Mouse (Mus musculus) gastrocnemius, adult 8-10 months (tissue): ENCODE results near the gene Metap1d. TPM values are rescaled to one million over a fixed set of nuclear protein-coding genes. Genes with fewer than 3 reads are reported as not detected.
A peak's percentile ranks its signal among the peaks of the same experiment; 100 is the strongest.

Experiments used
- DNase-seq, 2 experiments: peaks; one replicate each; pipeline ENCODE4 v3.0.0; 2022; ENCODE audit warnings: low spot score in 2 of 2
- total RNA-seq, 4 experiments: library from RNA; stranded (reverse); gene quantifications; 2 replicates each; pipeline ENCODE4 v1.2.4; 2022

The Metap1d gene
- total RNA-seq, 4 experiments from 2014 or later = 26.5 to 30.6 (median 28.9) TPM

DNA sequence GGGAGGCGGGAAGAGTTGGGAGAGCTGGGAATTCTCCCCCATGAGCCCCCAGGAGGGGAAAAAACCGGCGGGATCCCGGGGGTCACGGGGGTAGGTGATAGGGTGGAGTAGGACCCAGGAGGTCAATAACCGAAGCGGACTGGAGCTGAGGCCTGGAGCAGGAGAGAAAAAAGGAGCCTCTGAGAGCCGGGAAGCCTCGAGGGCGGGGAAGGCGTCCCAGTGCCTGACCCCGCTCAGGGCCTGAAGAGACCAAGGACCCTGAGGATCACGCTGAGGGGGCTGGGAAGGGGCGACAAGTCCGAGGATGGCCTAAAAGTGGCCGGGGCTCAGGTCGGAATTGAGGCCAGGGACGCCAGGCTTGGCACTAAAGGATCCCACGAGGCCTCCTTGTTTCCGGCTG lies 90.9 kb downstream of the Metap1d start:
- DNase-seq = no peak

DNA sequence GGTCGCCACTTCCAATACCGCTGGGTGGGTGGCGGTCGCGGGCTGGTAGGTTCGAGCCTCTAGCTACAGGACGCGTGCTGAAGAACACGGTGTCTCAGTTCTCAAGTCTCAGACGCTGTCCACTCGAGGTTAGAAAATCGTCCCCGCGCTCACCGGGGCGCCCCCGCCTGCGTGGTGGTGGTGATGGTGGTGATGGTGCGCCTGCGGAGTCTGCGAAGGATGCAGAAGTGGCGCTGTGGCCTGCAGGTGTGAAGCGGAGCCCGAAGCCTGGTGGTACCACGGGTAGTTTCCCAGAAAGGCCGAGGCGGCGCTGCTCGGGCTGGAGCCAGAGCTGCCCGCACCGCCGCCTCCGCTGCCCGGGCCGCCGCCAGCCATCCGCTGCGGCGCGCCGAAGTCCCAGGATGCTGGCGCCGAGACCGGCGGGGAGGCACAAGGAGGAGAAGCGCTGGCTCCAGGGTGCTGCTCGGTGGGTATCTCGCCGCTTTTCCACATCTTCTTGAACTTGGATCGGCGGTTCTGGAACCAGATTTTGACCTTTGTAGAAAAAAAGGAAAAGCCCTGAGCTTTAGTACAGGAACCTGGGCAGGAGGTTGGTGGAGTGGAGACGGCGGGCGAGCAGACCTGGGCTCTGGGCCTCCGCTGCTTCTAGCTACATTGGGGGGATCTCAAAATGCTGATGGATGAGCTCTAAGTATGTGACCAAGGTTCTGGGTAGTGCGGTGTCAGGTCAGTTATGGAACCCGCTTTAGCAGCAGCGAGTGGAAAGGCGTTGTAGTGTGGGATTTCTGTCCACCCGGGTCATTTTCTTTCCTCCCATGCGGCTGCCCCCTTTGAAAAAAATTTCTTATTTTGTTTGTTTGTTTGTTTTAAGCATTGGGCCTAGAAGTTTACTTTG lies 91.6 kb downstream of the Metap1d start:
- no peak for DNase-seq

DNA sequence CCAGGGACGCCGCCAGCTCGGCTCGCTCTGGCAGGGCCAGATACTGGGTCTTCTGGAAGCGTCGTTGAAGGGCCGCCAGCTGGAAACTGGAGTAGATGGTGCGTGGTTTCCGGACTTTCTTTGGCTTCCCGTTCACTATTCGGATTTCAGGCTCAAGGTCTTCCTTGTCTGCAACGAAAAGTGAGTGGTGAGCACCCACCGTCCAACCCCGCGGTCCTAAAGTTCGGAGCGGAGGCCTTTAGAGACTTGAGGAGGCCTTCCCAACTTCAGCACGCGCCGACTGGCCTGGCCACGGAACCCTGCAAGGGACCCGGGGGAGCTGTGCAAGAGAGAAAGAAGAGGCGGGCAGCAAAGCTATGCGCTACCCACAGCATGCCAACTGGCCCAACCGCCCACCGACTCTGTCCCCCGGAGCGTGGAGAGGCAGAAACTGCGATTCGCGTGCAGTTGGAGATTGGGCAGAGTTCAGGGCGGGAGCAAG lies 92.4 kb downstream of the Metap1d start:
- DNase-seq = no peak

GRCm38 (mm10) chr2:71545882-71546639 lies 93.0 kb downstream of the Metap1d start:
- DNase-seq = no peak

GRCm38 (mm10) chr2:71546640-71547071 lies 93.6 kb downstream of the Metap1d start, which contains the start of gene Dlx2:
TSS of gene Dlx2 (minus strand) at chr2:71546754.
- DNase-seq = no peak

- DNase-seq = peak; percentile 48 to 63
Measured at GRCm38 (mm10) chr2:71547829-71548228, 94.8 kb downstream of the Metap1d start.

DNA sequence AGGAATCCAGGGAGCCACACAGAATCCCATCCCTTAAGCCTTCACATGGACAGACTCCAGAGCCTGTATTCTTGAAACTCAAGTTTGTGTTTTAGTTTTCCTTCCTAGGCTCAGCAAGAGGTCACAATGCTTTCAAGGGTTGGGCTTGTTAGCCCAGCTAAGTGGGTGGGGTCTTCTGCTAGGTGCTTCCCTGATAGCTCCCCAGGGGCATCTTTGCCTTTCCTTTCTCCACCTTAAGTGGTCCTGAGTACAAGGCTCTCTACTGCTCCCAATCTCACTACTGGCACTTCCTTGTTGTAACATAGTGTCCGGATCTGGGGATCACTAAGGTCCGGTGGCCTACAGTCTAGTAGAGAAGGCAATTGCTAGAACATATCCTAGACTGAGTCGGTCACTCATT lies 97.3 kb downstream of the Metap1d start:
- DNase-seq = no peak

GRCm38 (mm10) chr2:71551704-71552103 lies 98.6 kb downstream of the Metap1d start:
- DNase-seq = no peak

DNA sequence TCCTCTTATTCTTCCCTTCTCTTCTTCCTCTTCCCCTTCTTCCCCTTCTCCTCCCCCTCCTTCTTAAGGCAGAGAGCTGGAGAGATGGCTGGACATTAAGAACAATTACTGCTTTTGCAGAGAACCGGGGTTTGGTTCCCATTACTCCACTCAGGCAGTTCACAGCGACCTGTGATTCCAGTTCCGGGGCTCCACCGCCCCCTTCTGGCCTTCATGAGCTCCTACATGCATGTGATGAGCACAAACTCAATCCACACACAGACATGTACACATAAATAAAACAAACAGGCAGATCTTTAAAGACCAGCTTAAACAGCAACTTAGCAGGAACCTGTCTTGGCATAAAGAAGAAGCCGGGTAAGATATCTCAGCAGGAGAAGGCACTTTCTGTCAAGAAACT lies 103.0 kb downstream of the Metap1d start:
- DNase-seq = no peak

- DNase-seq = no peak
Measured at GRCm38 (mm10) chr2:71566466-71566865, 113.4 kb downstream of the Metap1d start.

GRCm38 (mm10) chr2:71573736-71574135 lies 120.7 kb downstream of the Metap1d start:
- no peak for DNase-seq

Other genes with a start within 250 kb of the Metap1d start
- gene Dync1i2, start 241.6 kb upstream of the Metap1d start, total RNA-seq = 10 to 100 TPM; 38.5 to 42.1 (median 41.1) TPM
- gene Slc25a12, start 85.5 kb upstream of the Metap1d start, total RNA-seq = 100 to 1,000 TPM; 395 to 460 (median 419) TPM
- 10 to 100 TPM; 14.6 to 19.9 (median 16.5) TPM for gene Hat1, start 64.3 kb upstream of the Metap1d start, total RNA-seq
- gene Dlx1, start 74.8 kb downstream of the Metap1d start, total RNA-seq = under 1 TPM in 1 of 4 experiments, not detected in 3; 0.12 TPM
- not detected for gene Dlx2, start 93.5 kb downstream of the Metap1d start, total RNA-seq